Mouse (Mus musculus): ENCODE results near the gene Zcchc8.
"Not testable (repeated sequence)": the region's sequence is repeated elsewhere in the genome, so short reads cannot be mapped to it uniquely, and the experiment has no call there.

The Zcchc8 gene

GRCm38 (mm10) chr5:123720328-123721311 is at the start of gene Zcchc8:
TSS of gene Zcchc8 (minus strand) at chr5:123721100.
- peak; percentile 92 for DNase-seq (ENCODE audit: low spot score)

DNA sequence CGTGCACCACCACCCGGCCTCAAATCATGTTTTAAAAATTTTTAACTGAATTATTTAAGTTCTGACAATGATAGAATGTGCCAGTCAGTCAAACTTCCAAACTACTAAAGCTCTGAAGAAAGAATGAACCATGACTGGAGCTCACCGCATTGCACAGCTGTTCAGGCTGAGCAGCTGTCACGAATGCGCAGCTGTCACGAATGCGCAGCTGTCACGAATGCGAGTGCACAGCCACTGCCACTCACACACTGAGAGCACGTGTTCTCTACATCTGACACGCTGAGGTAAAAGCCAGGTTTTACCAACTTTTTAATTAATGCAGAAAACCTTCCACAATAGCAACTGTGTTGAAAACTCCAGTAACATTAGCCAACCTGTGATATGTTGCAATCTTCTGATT is 45.6 kb upstream of the Zcchc8 start:
- not testable (repeated sequence) for DNase-seq (ENCODE audit: low spot score)

GRCm38 (mm10) chr5:123765506-123765905 is 44.6 kb upstream of the Zcchc8 start:
- DNase-seq (ENCODE audit: low spot score): no peak

GRCm38 (mm10) chr5:123749065-123750064 is 28.5 kb upstream of the Zcchc8 start, which contains the start of the genes Rsrc2 and Kntc1:
TSS of gene Rsrc2 (minus strand) at chr5:123749414.
TSS of gene Kntc1 (plus strand) at chr5:123749716.
- peak; percentile 99 for DNase-seq (ENCODE audit: low spot score)

DNA sequence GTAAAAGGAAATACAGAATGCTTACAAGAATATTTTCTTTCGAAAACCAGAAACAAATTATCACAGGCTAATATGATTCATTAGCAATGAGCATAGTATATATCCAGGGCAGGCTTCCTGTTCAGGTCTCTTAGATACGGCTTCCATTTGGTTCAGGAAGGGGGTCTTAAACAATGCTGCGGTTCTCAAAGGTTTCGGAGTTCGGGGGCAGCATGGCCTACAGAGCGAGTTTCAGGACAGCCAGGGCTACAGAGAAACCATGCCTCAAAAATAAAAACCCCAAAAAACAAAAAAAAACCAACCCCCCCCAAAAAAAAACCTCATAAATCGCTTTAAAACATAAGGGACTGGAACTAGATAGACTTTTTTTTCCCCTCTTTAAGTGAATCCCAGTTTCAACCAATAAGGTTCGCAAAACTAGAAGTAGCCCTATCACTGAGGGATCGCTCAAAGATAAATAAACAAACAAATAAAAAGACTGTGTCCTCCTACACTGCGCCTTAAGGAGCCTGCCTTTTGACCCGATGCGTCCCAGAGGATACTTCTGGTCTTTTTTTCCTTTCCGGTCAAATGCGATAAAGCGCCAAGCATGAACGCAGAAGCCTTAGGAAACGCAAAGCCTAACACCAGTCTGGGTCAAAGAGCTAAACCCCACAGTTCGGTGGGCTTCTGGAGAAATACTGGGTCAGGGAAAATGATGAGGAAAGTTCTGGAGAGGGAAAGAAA is 27.6 kb upstream of the Zcchc8 start:
- no peak for DNase-seq (ENCODE audit: low spot score)

DNA sequence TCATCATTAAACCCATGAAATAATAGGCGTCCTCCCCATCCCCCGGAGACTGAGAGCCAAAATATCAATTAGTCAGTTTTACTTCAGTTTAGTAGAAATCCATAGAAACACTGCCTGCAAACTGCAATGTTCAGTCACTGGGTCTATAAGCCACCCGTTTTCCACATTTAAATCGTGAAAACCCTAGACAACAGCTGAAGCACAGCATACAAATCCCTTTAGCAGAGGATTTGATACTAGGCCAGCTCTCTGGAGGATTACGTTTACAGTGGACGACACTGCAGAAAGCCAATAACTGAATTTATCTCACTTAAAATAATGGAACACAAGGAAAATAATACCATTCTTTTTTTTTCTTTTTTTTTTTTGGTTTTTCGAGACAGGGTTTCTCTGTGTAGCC is 26.7 kb upstream of the Zcchc8 start:
- no peak for DNase-seq (ENCODE audit: low spot score)

- no peak for DNase-seq (ENCODE audit: low spot score)
Measured at GRCm38 (mm10) chr5:123746253-123746652, 25.4 kb upstream of the Zcchc8 start.

- DNase-seq (ENCODE audit: low spot score): no peak
Measured at GRCm38 (mm10) chr5:123744358-123744757, 23.5 kb upstream of the Zcchc8 start.

DNA sequence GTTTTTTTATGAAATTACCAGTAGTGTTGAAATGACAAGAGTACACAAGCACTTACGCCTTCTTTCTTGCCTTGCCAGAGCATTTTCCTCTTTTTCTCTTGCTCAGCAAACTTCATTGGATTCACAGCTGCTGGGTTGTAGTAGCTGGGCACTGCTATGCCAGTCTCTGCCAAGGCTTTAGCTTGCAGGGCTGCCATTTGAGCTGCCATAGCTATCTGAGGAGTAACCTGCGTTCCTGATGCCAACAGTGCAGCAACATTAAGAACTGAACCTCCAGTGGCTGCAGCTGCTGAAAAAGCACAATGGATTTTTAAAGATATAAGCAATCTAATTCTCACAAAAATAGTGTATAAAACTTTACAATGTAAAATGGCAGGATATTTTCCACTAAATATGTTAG is 10.1 kb upstream of the Zcchc8 start:
- DNase-seq (ENCODE audit: low spot score): no peak

GRCm38 (mm10) chr5:123723816-123724215 is 2.9 kb upstream of the Zcchc8 start:
- DNase-seq (ENCODE audit: low spot score): not testable (repeated sequence)

DNA sequence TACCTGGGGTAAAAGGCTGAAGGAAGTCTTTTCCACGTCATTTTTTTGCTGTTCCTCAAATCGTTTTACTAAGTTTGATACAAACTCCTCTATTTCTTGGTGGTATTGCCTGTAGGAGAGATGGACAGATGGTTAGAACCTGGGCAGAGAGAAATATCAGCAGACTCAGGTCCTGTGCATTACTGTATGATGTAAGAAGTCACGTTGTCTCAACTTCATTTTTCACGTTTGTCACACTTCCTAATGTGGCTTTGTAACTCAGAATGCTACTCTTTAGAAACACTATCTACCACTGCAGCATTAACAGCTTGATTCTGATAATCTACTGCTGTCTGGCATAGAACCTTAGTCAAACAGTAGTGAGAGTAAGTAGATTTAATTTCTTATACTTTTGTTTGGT is 6.3 kb downstream of the Zcchc8 start:
- DNase-seq (ENCODE audit: low spot score): no peak

GRCm38 (mm10) chr5:123713782-123714181 is 7.1 kb downstream of the Zcchc8 start:
- DNase-seq (ENCODE audit: low spot score): no peak

GRCm38 (mm10) chr5:123709571-123709970 is 11.3 kb downstream of the Zcchc8 start:
- no peak for DNase-seq (ENCODE audit: low spot score)

GRCm38 (mm10) chr5:123708598-123708997 is 12.3 kb downstream of the Zcchc8 start:
- no peak for DNase-seq (ENCODE audit: low spot score)

DNA sequence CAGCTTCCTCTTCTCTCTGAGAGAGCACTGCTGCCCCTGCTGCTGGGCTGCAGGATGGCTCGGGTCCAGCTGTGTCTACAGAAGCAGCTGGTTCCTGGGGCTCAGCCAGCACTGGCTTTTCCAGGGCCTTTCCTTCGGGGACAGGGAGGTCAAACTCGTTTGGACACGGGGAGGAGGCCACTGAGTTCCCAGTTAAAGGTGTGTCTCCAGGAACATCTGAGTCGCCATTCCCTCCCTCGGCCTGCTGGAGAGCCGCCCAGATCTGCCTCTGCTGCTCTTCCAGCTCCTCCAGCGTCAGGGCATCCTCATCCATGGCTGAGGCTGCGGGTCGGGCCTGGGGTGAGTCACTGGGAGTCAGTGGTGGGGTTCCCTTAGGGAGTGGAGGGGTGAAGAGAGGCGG is 20.3 kb downstream of the Zcchc8 start:
- no peak for DNase-seq (ENCODE audit: low spot score)

DNA sequence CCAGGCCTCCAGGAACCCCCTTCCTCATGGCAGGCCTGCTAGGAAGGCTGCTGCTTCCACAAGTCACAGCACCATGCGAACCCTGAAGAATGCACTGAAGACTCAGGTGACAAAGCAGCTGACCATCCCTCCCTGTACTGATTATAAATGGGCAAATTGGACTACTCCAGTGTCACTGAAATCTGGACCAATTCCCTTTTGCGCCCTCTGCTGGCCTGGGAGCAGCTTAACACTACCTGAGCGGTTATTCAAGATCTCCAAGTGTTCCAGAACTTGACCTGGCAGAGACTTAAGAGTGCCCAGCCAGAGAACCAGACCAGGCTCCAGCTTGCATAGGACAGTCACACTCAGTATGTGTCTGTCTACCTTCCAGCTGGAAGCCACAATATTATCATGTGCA is 21.7 kb downstream of the Zcchc8 start:
- peak; percentile 60 for DNase-seq (ENCODE audit: low spot score)

DNA sequence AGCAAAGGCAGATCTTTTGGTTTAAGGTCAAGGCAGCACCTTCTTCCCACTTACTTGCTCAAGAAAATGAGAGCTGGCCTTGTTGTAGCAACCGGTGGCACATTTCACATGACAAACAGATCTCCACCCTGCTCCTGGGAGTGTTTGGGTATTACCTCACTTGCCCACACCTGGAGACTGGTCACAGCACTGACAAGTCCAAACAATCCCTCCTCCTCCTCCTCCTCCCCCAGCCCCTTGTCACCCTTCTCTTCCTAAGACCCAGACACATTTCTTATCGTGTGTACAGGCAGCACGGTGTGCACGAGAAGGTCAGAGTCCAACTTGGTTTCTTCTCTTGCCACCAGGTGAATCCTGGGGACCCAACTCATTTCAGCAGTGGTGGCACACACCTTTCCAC is 23.9 kb downstream of the Zcchc8 start:
- no peak for DNase-seq (ENCODE audit: low spot score)

DNA sequence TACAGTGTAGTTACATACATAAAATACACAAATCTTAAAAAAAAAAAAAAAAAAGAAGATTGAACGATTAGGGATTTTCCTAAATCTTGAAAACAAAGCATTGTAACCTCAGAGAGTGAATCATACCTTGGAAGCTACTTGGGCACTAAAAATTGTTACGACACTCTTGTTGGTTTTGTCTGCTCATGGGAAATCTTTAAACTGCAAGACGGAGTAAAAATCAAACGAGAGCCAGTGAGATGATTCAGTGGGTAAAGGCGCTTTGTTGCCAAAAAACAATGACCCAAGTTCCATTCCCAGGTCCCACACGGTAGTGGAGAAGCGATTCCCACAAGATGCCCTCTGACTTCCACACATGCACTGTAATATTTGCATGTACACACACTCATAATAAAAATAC is 24.7 kb downstream of the Zcchc8 start:
- no peak for DNase-seq (ENCODE audit: low spot score)

GRCm38 (mm10) chr5:123694468-123694867 is 26.4 kb downstream of the Zcchc8 start:
- DNase-seq (ENCODE audit: low spot score): no peak

DNA sequence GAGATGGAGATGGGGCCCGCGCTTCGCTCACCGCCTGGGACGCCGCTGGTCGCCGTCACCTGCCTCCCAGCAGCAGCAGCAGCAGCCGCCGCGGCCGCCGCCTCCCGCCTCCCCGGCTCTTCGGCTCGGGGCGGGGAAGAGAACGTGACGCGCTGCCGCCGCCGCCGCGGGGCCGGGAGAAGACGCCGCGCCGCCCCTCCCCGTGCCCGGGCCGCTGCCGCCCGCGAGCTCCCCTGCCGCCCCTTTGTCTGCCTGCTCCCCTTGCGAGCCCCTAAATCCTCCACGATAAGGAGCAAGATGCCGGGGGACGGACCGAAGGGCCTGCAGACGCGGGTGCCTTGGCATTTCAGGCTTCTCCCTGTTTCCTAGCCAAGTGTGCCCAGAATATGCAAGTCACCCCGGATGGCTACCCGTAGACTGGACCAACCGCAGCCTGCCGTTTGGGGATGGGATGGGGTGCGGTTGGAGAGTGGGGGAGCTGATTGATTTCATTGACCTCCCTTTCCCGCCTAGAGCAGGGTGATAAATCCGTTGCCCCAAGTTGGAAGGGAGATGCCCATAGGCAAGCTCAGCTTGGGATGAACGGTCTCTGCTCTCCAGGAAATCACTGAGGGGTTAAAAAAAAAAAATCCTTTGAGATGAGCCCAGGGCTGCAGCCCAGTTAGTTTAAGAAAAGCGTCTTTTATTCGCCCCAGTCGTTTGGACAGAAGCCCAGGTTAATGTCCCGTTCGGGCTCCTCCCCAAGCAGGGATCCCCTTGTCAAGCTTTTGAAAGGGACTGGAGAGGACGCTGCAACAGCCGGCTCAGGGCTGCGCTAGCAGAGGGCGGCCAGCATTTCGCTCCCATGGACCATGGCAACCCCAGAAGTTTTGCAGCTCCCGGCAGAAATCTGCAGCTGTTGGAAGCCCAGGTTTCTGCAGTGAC is 36.4 kb downstream of the Zcchc8 start, which contains the start of gene Clip1:
Gene Clip1, minus strand, starts transcription at position 398 of the 924 bp plus-strand sequence.
- peak; percentile 51 for DNase-seq (ENCODE audit: low spot score)
